Mouse (Mus musculus): ENCODE data around the gene Rbp1.

The Rbp1 gene

GRCm38 (mm10) chr9:98492212-98492611 is 69.5 kb downstream of the Rbp1 start:
- DNase-seq (ENCODE audit: low read depth in 1 of 2, low spot score in 2 of 2), result no peak

- no peak for DNase-seq (ENCODE audit: low read depth in 1 of 2, low spot score in 2 of 2)
These were observed 70.1 kb downstream of the Rbp1 start for GRCm38 (mm10) chr9:98492821-98493220.
